Mouse (Mus musculus): ENCODE measurements at regions not wholly inside any gene's neighbourhood (a gene's known extent, or its start where the extent isn't known, plus 50 kb on each side); places are given as distances from the start of the nearest gene placed in this dataset.

- Histone ChIP-seq H3K27ac (ENCODE audit: low read depth) (no peak overlapping the region), H3K4me1 (ENCODE audit: insufficient read depth) (peaks cover 6% of the 10 kb centered on the region; the same call in 1 of the 2 replicates), H3K9ac (no peak overlapping the region), H3K36me3 (ENCODE audit: insufficient read depth) (no peaks in the 10 kb centered on the region), H3K27me3 (ENCODE audit: insufficient read depth, low read length) (no peaks in the 10 kb centered on the region), H3K4me2 (no peak overlapping the region), H3K4me3 (ENCODE audit: low read depth, low read length) (no peak overlapping the region), H3K9me3 (ENCODE audit: low read depth, low read length) (no peaks in the 10 kb centered on the region)
- ATAC-seq (ENCODE audit: insufficient read depth) (no peak), DNase-seq (no peak)
- TF ChIP-seq CTCF (IDR thresholded peaks at IDR 0.05; ENCODE audit: low read depth), result no peak
- WGBS, result 78% methylated on average over 4 of the region's 4 CpGs
Measured at GRCm38 (mm10) chr7:129784966-129785365, 193.3 kb downstream of the Wdr11 start.

GRCm38 (mm10) chr7:129787011-129787410 is 195.3 kb downstream of the Wdr11 start:
- no peaks in the 10 kb centered on the region for H3K9me3 ChIP-seq (ENCODE audit: low read depth, low read length)
- no peak overlapping the region for H3K4me2 ChIP-seq
- TF ChIP-seq CTCF (IDR thresholded peaks at IDR 0.05; ENCODE audit: low read depth), result no peak
- DNase-seq, result no peak
- H3K4me3 ChIP-seq (ENCODE audit: low read depth, low read length), result no peak overlapping the region
- H3K27me3 ChIP-seq (ENCODE audit: insufficient read depth, low read length), result no peaks in the 10 kb centered on the region
- H3K27ac ChIP-seq (ENCODE audit: low read depth), result no peak overlapping the region
- ATAC-seq (ENCODE audit: insufficient read depth), result no peak
- H3K36me3 ChIP-seq (ENCODE audit: insufficient read depth), result no peaks in the 10 kb centered on the region
- H3K9ac ChIP-seq, result no peak overlapping the region
- 53% methylated on average over 2 of the region's 2 CpGs for WGBS
- H3K4me1 ChIP-seq (ENCODE audit: insufficient read depth), result peaks cover 14% of the 10 kb centered on the region; the same call in 1 of the 2 replicates

GRCm38 (mm10) chr7:129787736-129788135 is 196.1 kb downstream of the Wdr11 start:
- DNase-seq, result no peak
- TF ChIP-seq CTCF (IDR thresholded peaks at IDR 0.05; ENCODE audit: low read depth), result no peak
- Histone ChIP-seq H3K9ac (no peak overlapping the region), H3K4me1 (ENCODE audit: insufficient read depth) (peaks cover 11% of the 10 kb centered on the region; the same call in 1 of the 2 replicates), H3K9me3 (ENCODE audit: low read depth, low read length) (no peaks in the 10 kb centered on the region), H3K27ac (ENCODE audit: low read depth) (no peak overlapping the region), H3K4me2 (no peak overlapping the region), H3K36me3 (ENCODE audit: insufficient read depth) (no peaks in the 10 kb centered on the region), H3K4me3 (ENCODE audit: low read depth, low read length) (no peak overlapping the region), H3K27me3 (ENCODE audit: insufficient read depth, low read length) (no peaks in the 10 kb centered on the region)
- WGBS, result 85% methylated on average over 2 of the region's 2 CpGs
- no peak for ATAC-seq (ENCODE audit: insufficient read depth)

GRCm38 (mm10) chr7:129789461-129789860 is 197.8 kb downstream of the Wdr11 start:
- no peaks in the 10 kb centered on the region for H3K9me3 ChIP-seq (ENCODE audit: low read depth, low read length)
- ATAC-seq (ENCODE audit: insufficient read depth), result no peak
- 39% methylated on average over 6 of the region's 6 CpGs for WGBS
- no peaks in the 10 kb centered on the region for H3K36me3 ChIP-seq (ENCODE audit: insufficient read depth)
- no peak overlapping the region for H3K4me3 ChIP-seq (ENCODE audit: low read depth, low read length)
- H3K27me3 ChIP-seq (ENCODE audit: insufficient read depth, low read length), result no peaks in the 10 kb centered on the region
- peak; percentile 43 for DNase-seq
- no peak for TF ChIP-seq CTCF (IDR thresholded peaks at IDR 0.05; ENCODE audit: low read depth)
- H3K4me2 ChIP-seq, result no peak overlapping the region
- H3K27ac ChIP-seq (ENCODE audit: low read depth), result 0 out of 2 replicates have a peak overlapping the region, but pooled peaks have one; percentile 13
- no peak overlapping the region for H3K9ac ChIP-seq
- H3K4me1 ChIP-seq (ENCODE audit: insufficient read depth), result peaks cover 17% of the 10 kb centered on the region

GRCm38 (mm10) chr7:129790590-129791449 is 199.2 kb downstream of the Wdr11 start:
- H3K27ac ChIP-seq (ENCODE audit: low read depth), result peak overlapping the region; percentile 20; the same call in 1 of the 2 replicates
- ATAC-seq (ENCODE audit: insufficient read depth), result peak; percentile 14; the same call in 1 of the 2 replicates

GRCm38 (mm10) chr7:129791450-129791820 is 199.8 kb downstream of the Wdr11 start:
- H3K4me2 ChIP-seq, result no peak overlapping the region
- peaks cover 19% of the 10 kb centered on the region for H3K4me1 ChIP-seq (ENCODE audit: insufficient read depth)
- ATAC-seq (ENCODE audit: insufficient read depth), result no peak
- no peaks in the 10 kb centered on the region for H3K9me3 ChIP-seq (ENCODE audit: low read depth, low read length)
- peak overlapping the region; percentile 20; the same call in 1 of the 2 replicates for H3K27ac ChIP-seq (ENCODE audit: low read depth)
- no peak overlapping the region for H3K4me3 ChIP-seq (ENCODE audit: low read depth, low read length)
- peak; percentile 67 for DNase-seq
- no peaks in the 10 kb centered on the region for H3K36me3 ChIP-seq (ENCODE audit: insufficient read depth)
- 62% methylated on average over 6 of the region's 6 CpGs for WGBS
- no peaks in the 10 kb centered on the region for H3K27me3 ChIP-seq (ENCODE audit: insufficient read depth, low read length)
- no peak for TF ChIP-seq CTCF (IDR thresholded peaks at IDR 0.05; ENCODE audit: low read depth)
- no peak overlapping the region for H3K9ac ChIP-seq

More at GRCm38 (mm10) chr7:129790590-129791449, 199.2 kb downstream of the Wdr11 start:
- no peak overlapping the region for H3K9ac ChIP-seq
- no peak overlapping the region for H3K4me2 ChIP-seq
- H3K36me3 ChIP-seq (ENCODE audit: insufficient read depth), result no peaks in the 10 kb centered on the region
- no peak overlapping the region for H3K4me3 ChIP-seq (ENCODE audit: low read depth, low read length)
- WGBS, result 59% methylated on average over 6 of the region's 6 CpGs
- no peak for TF ChIP-seq CTCF (IDR thresholded peaks at IDR 0.05; ENCODE audit: low read depth)
- H3K9me3 ChIP-seq (ENCODE audit: low read depth, low read length), result no peaks in the 10 kb centered on the region
- peaks cover 19% of the 10 kb centered on the region for H3K4me1 ChIP-seq (ENCODE audit: insufficient read depth)
- DNase-seq, result peak; percentile 69
- no peaks in the 10 kb centered on the region for H3K27me3 ChIP-seq (ENCODE audit: insufficient read depth, low read length)

- no peaks in the 10 kb centered on the region for H3K9me3 ChIP-seq (ENCODE audit: low read depth, low read length)
- no peak overlapping the region for H3K27ac ChIP-seq (ENCODE audit: low read depth)
- H3K4me1 ChIP-seq (ENCODE audit: insufficient read depth), result peaks cover 24% of the 10 kb centered on the region
- H3K9ac ChIP-seq, result no peak overlapping the region
- TF ChIP-seq CTCF (IDR thresholded peaks at IDR 0.05; ENCODE audit: low read depth), result no peak
- H3K27me3 ChIP-seq (ENCODE audit: insufficient read depth, low read length), result no peaks in the 10 kb centered on the region
- H3K4me3 ChIP-seq (ENCODE audit: low read depth, low read length), result no peak overlapping the region
- WGBS, result 33% methylated on average over 2 of the region's 2 CpGs
- H3K4me2 ChIP-seq, result no peak overlapping the region
- peak; percentile 78 for DNase-seq
- ATAC-seq (ENCODE audit: insufficient read depth), result peak; percentile 51
- H3K36me3 ChIP-seq (ENCODE audit: insufficient read depth), result no peaks in the 10 kb centered on the region
Measured at GRCm38 (mm10) chr7:129793733-129794132, 202.1 kb downstream of the Wdr11 start.
